9 mouse cellular contexts compared by ENCODE assay signal in genomic region chr5:103777446-103777845, GRCm38 (mm10).
DNase-seq lines count a peak whose midpoint lies in the region; ATAC-seq and TF ChIP-seq lines count a peak whose summit lies in the region.
"Had no signal": no experiment of that assay in that cellular context is flagged by ENCODE, and none has a peak within 500 bp of the region (broad histone marks: within the 10 kb centered on the region; RNA-seq: fewer than 3 reads in every experiment).

No protein-coding gene starts in this region.

- H3K4me2 ChIP-seq in kidney, postnatal 0 days (ENCODE audit: low read length) = peak overlapping the region; percentile 49
- peak overlapping the region; percentile 50 for H3K4me2 ChIP-seq in intestine, embryonic 15.5 days (replicated peaks)
- H3K4me2 ChIP-seq in midbrain, embryonic 15.5 days = peak overlapping the region; percentile 53; the same call in 1 of the 2 replicates

- no peak for TF ChIP-seq CTCF in kidney, postnatal 0 days (IDR thresholded peaks at IDR 0.05; ENCODE audit: low read depth)
- TF ChIP-seq CTCF in embryonic fibroblast, embryonic 13.5 days (IDR thresholded peaks at IDR 0.05; ENCODE audit: borderline replicate concordance, insufficient read depth, low read length) = no peak

- no peak; the same call in 1 of the 2 replicates for ATAC-seq in kidney, postnatal 0 days (replicated peaks; ENCODE audit: low FRiP score, low read depth)
- no peak for ATAC-seq in intestine, embryonic 15.5 days
- ATAC-seq in midbrain, embryonic 15.5 days (replicated peaks) = no peak

- no peaks in the 10 kb centered on the region for H3K27me3 ChIP-seq in kidney, postnatal 0 days (ENCODE audit: insufficient read depth, low read length)
- H3K27me3 ChIP-seq in intestine, embryonic 15.5 days (replicated peaks) = no peaks in the 10 kb centered on the region
- H3K27me3 ChIP-seq in midbrain, embryonic 15.5 days (replicated peaks) = no peaks in the 10 kb centered on the region

- 35% methylated on average over 4 of the region's 4 CpGs for WGBS in kidney, postnatal 0 days
- WGBS in intestine, embryonic 15.5 days = 64% methylated on average over 4 of the region's 4 CpGs
- WGBS in midbrain, embryonic 15.5 days = 40% methylated on average over 4 of the region's 4 CpGs

- H3K4me3 ChIP-seq in kidney, postnatal 0 days (replicated peaks; ENCODE audit: low read depth, low read length) = no peak overlapping the region
- H3K4me3 ChIP-seq in embryonic fibroblast, embryonic 13.5 days (ENCODE audit: insufficient read depth, low read length) = no peak overlapping the region
- H3K4me3 ChIP-seq in intestine, embryonic 15.5 days (replicated peaks) = no peak overlapping the region
- no peak overlapping the region for H3K4me3 ChIP-seq in midbrain, embryonic 15.5 days

- no peak overlapping the region; the same call in 1 of the 2 replicates for H3K9ac ChIP-seq in kidney, postnatal 0 days (ENCODE audit: low read depth, low read length)
- no peak overlapping the region for H3K9ac ChIP-seq in intestine, embryonic 15.5 days
- no peak overlapping the region for H3K9ac ChIP-seq in midbrain, embryonic 15.5 days

- no peaks in the 10 kb centered on the region for H3K9me3 ChIP-seq in kidney, postnatal 0 days (replicated peaks; ENCODE audit: low read length)
- no peaks in the 10 kb centered on the region for H3K9me3 ChIP-seq in intestine, embryonic 15.5 days
- H3K9me3 ChIP-seq in midbrain, embryonic 15.5 days = no peaks in the 10 kb centered on the region

- TF ChIP-seq POLR2A in embryonic fibroblast, embryonic 13.5 days (IDR thresholded peaks at IDR 0.05; ENCODE audit: low read depth, low read length) = no peak

- DNase-seq in kidney, postnatal 0 days (ENCODE audit: low spot score) = peak; percentile 69
- DNase-seq in kidney, postnatal 36 days = no peak
- DNase-seq in cerebellum, postnatal 10 days = no peak
- no peak for DNase-seq in thymus, postnatal 25 days
- DNase-seq in cerebellum, adult 9-10 months = no peak
- DNase-seq: kidney, postnatal 14 days had no signal

- H3K4me1 ChIP-seq in kidney, postnatal 0 days (replicated peaks; ENCODE audit: insufficient read depth, low read length) = peaks cover 59% of the 10 kb centered on the region
- peaks cover 33% of the 10 kb centered on the region for H3K4me1 ChIP-seq in embryonic fibroblast, embryonic 13.5 days (ENCODE audit: control insufficient read depth, insufficient read depth, low read length)
- peaks cover 39% of the 10 kb centered on the region for H3K4me1 ChIP-seq in intestine, embryonic 15.5 days (replicated peaks)
- peaks cover 37% of the 10 kb centered on the region for H3K4me1 ChIP-seq in midbrain, embryonic 15.5 days

- H3K27ac ChIP-seq in kidney, postnatal 0 days = peak overlapping the region; percentile 85
- peak overlapping the region; percentile 15; the same call in 1 of the 2 replicates for H3K27ac ChIP-seq in embryonic fibroblast, embryonic 13.5 days (ENCODE audit: insufficient read depth, low read length)
- no peak overlapping the region for H3K27ac ChIP-seq in intestine, embryonic 15.5 days
- no peak overlapping the region for H3K27ac ChIP-seq in midbrain, embryonic 15.5 days

- H3K36me3 ChIP-seq in kidney, postnatal 0 days (ENCODE audit: insufficient read depth, low read length) = no peaks in the 10 kb centered on the region
- H3K36me3 ChIP-seq in intestine, embryonic 15.5 days = no peaks in the 10 kb centered on the region
- no peaks in the 10 kb centered on the region for H3K36me3 ChIP-seq in midbrain, embryonic 15.5 days (replicated peaks)

Comparison
In these comparisons a context has a peak if more than half of its experiments do, and no peak if none do; other contexts are left out.
1. H3K27ac ChIP-seq: peak in kidney, postnatal 0 days (single experiment) and embryonic fibroblast, embryonic 13.5 days (single experiment); none in intestine, embryonic 15.5 days (single experiment) and midbrain, embryonic 15.5 days (single experiment).
2. Peak in every context shown above with its lines, with median percentiles within 50 percentile points of each other: H3K4me2 ChIP-seq.